Mouse (Mus musculus): Measurements from ENCODE around the gene Enthd1. TPM values are rescaled to one million over a fixed set of nuclear protein-coding genes. Genes with fewer than 3 reads are reported as not detected.
A peak's percentile ranks its signal among the peaks of the same experiment; 100 is the strongest.

Gene Enthd1
- polyA plus RNA-seq (2014; fragmentation: Nextera tagmentation; extraction: Ambion mirVana), result not detected in 2 replicates

GRCm38 (mm10) chr15:80565106-80565665 is at the start of gene Enthd1:
TSS of gene Enthd1 (minus strand) at chr15:80565156.
- WGBS, result 57% methylated on average over 19 of the region's 19 CpGs
- DNase-seq, result peak; percentile 40
- H3K36me3 ChIP-seq (ENCODE audit: control insufficient read depth, insufficient read depth, low read length), result no peaks in the 10 kb centered on the region

DNA sequence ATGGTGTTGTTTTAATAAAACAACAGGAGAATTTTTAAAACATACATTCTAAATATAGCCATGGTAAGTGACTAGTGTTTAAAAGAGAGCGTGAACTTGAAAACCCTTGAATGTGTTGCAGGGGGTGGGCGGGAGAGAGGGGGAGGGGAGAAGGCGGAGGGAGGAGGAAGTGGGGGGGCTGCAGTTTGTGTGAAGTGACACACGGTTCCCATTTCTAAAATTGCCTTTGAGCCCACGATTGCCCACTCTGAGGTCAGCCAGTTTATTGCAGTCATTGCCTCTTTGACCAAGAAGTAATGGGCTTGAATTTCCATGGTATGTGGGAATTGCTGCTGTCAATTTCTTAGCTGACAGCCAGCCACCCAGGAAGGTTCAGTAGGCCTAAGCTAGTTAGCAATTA is 48.9 kb upstream of the Enthd1 start:
- no peak for ATAC-seq (ENCODE audit: low FRiP score, low TSS enrichment)
- Histone ChIP-seq H3K36me3 (ENCODE audit: control insufficient read depth, insufficient read depth, low read length) (no peaks in the 10 kb centered on the region), H3K27me3 (ENCODE audit: control insufficient read depth, insufficient read depth, low read length) (no peaks in the 10 kb centered on the region), H3K9ac (replicated peaks; ENCODE audit: low read length) (no peak overlapping the region), H3K27ac (replicated peaks; ENCODE audit: low read depth, low read length) (peak overlapping the region; percentile 9; the same call in 1 of the 2 replicates), H3K9me3 (ENCODE audit: control insufficient read depth, low read length) (no peaks in the 10 kb centered on the region), H3K4me3 (replicated peaks; ENCODE audit: low read depth, low read length) (no peak overlapping the region), H3K4me2 (ENCODE audit: low read length) (no peak overlapping the region), H3K4me1 (ENCODE audit: control insufficient read depth, insufficient read depth, low read length) (peaks cover 20% of the 10 kb centered on the region)
- no peak for DNase-seq
- 78% methylated on average over 5 of the region's 5 CpGs for WGBS

More at GRCm38 (mm10) chr15:80565106-80565665, at the start of gene Enthd1:
- Histone ChIP-seq H3K4me3 (replicated peaks; ENCODE audit: low read depth, low read length) (no peak within 1 kb of the TSS), H3K9me3 (ENCODE audit: control insufficient read depth, low read length) (no peaks in the 10 kb centered on the region), H3K4me1 (ENCODE audit: control insufficient read depth, insufficient read depth, low read length) (no peaks in the 10 kb centered on the region), H3K27me3 (ENCODE audit: control insufficient read depth, insufficient read depth, low read length) (no peaks in the 10 kb centered on the region), H3K27ac (replicated peaks; ENCODE audit: low read depth, low read length) (no peak within 1 kb of the TSS), H3K9ac (replicated peaks; ENCODE audit: low read length) (no peak within 1 kb of the TSS), H3K4me2 (ENCODE audit: low read length) (no peak within 1 kb of the TSS)
- ATAC-seq (ENCODE audit: low FRiP score, low TSS enrichment), result no peak

GRCm38 (mm10) chr15:80611478-80611877 is 46.5 kb upstream of the Enthd1 start:
- WGBS, result 81% methylated on average over 5 of the region's 5 CpGs
- H3K36me3 ChIP-seq (ENCODE audit: control insufficient read depth, insufficient read depth, low read length), result no peaks in the 10 kb centered on the region
- no peak overlapping the region for H3K27ac ChIP-seq (replicated peaks; ENCODE audit: low read depth, low read length)
- ATAC-seq (ENCODE audit: low FRiP score, low TSS enrichment) (no peak), DNase-seq (no peak)
- no peaks in the 10 kb centered on the region for H3K9me3 ChIP-seq (ENCODE audit: control insufficient read depth, low read length)
- no peak overlapping the region for H3K9ac ChIP-seq (replicated peaks; ENCODE audit: low read length)
- no peaks in the 10 kb centered on the region for H3K27me3 ChIP-seq (ENCODE audit: control insufficient read depth, insufficient read depth, low read length)
- H3K4me2 ChIP-seq (ENCODE audit: low read length), result no peak overlapping the region
- no peak overlapping the region for H3K4me3 ChIP-seq (replicated peaks; ENCODE audit: low read depth, low read length)
- H3K4me1 ChIP-seq (ENCODE audit: control insufficient read depth, insufficient read depth, low read length), result peaks cover 19% of the 10 kb centered on the region

GRCm38 (mm10) chr15:80610335-80610734 is 45.4 kb upstream of the Enthd1 start:
- Histone ChIP-seq H3K27me3 (ENCODE audit: control insufficient read depth, insufficient read depth, low read length) (no peaks in the 10 kb centered on the region), H3K4me3 (replicated peaks; ENCODE audit: low read depth, low read length) (no peak overlapping the region), H3K9ac (replicated peaks; ENCODE audit: low read length) (no peak overlapping the region), H3K27ac (replicated peaks; ENCODE audit: low read depth, low read length) (no peak overlapping the region), H3K36me3 (ENCODE audit: control insufficient read depth, insufficient read depth, low read length) (no peaks in the 10 kb centered on the region), H3K4me2 (ENCODE audit: low read length) (no peak overlapping the region), H3K4me1 (ENCODE audit: control insufficient read depth, insufficient read depth, low read length) (peaks cover 8% of the 10 kb centered on the region), H3K9me3 (ENCODE audit: control insufficient read depth, low read length) (no peaks in the 10 kb centered on the region)
- ATAC-seq (ENCODE audit: low FRiP score, low TSS enrichment), result no peak
- whole genome bisulfite sequencing, result 75% methylated on average over 2 of the region's 2 CpGs
- no peak for DNase-seq

DNA sequence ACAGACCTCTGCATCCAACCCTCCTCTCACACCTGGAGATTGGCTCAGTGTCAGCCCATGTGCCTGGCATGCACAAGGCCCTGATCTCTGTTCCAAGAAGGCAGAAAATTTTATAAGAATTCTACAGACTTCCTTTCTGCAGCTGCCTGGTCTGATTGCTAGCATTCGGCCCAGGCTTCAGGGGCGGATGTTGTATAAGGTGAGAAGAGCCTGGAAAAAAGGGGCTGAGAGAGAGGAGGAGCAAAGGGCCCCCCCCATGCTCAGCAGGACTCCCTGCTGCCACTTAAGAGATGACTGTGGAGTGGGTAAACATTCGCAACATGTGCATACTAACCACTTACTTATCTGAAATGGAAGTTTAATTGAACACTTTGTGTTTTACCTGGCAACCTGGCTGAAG is 43.0 kb upstream of the Enthd1 start:
- Histone ChIP-seq H3K27me3 (ENCODE audit: control insufficient read depth, insufficient read depth, low read length) (no peaks in the 10 kb centered on the region), H3K4me3 (replicated peaks; ENCODE audit: low read depth, low read length) (no peak overlapping the region), H3K36me3 (ENCODE audit: control insufficient read depth, insufficient read depth, low read length) (no peaks in the 10 kb centered on the region), H3K4me1 (ENCODE audit: control insufficient read depth, insufficient read depth, low read length) (no peaks in the 10 kb centered on the region), H3K4me2 (ENCODE audit: low read length) (no peak overlapping the region), H3K27ac (replicated peaks; ENCODE audit: low read depth, low read length) (no peak overlapping the region), H3K9me3 (ENCODE audit: control insufficient read depth, low read length) (no peaks in the 10 kb centered on the region), H3K9ac (replicated peaks; ENCODE audit: low read length) (no peak overlapping the region)
- no peak for DNase-seq
- ATAC-seq (ENCODE audit: low FRiP score, low TSS enrichment), result no peak
- WGBS, result 88% methylated on average over 3 of the region's 3 CpGs

DNA sequence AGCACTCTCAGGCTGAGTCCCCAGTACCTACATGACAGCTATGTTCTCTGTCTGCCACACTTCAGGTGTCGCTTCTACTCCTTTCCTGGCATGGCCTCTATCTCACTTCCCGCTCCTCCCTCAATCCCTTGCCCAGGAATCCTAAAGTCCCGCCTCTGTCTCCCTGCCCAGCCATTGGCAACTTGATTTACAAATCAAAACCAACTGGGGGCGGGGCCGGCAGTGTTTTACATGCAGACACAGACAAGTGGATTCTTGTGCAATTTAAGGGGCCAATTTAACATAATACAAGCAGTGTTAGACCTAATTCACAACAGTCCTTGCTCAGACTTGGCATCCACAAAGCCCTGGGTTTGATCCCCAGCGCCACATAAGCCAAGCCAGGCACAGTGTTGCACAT is 39.1 kb upstream of the Enthd1 start:
- WGBS, result 86% methylated on average over 6 of the region's 6 CpGs
- no peak overlapping the region for H3K4me3 ChIP-seq (replicated peaks; ENCODE audit: low read depth, low read length)
- no peaks in the 10 kb centered on the region for H3K36me3 ChIP-seq (ENCODE audit: control insufficient read depth, insufficient read depth, low read length)
- no peak overlapping the region for H3K27ac ChIP-seq (replicated peaks; ENCODE audit: low read depth, low read length)
- no peak overlapping the region for H3K4me2 ChIP-seq (ENCODE audit: low read length)
- H3K9ac ChIP-seq (replicated peaks; ENCODE audit: low read length), result no peak overlapping the region
- H3K4me1 ChIP-seq (ENCODE audit: control insufficient read depth, insufficient read depth, low read length), result no peaks in the 10 kb centered on the region
- no peaks in the 10 kb centered on the region for H3K9me3 ChIP-seq (ENCODE audit: control insufficient read depth, low read length)
- ATAC-seq (ENCODE audit: low FRiP score, low TSS enrichment) (no peak), DNase-seq (no peak)
- H3K27me3 ChIP-seq (ENCODE audit: control insufficient read depth, insufficient read depth, low read length), result no peaks in the 10 kb centered on the region

- Histone ChIP-seq H3K9ac (replicated peaks; ENCODE audit: low read length) (no peak overlapping the region), H3K27ac (replicated peaks; ENCODE audit: low read depth, low read length) (no peak overlapping the region)
- 38% methylated on average over 7 of the region's 7 CpGs for WGBS
These were observed 37.5 kb upstream of the Enthd1 start for GRCm38 (mm10) chr15:80602487-80602886.

GRCm38 (mm10) chr15:80601456-80601855 is 36.5 kb upstream of the Enthd1 start:
- no peak overlapping the region for H3K9ac ChIP-seq (replicated peaks; ENCODE audit: low read length)
- DNase-seq, result peak; percentile 53
- H3K27me3 ChIP-seq (ENCODE audit: control insufficient read depth, insufficient read depth, low read length), result no peaks in the 10 kb centered on the region
- no peaks in the 10 kb centered on the region for H3K9me3 ChIP-seq (ENCODE audit: control insufficient read depth, low read length)
- no peak overlapping the region for H3K4me3 ChIP-seq (replicated peaks; ENCODE audit: low read depth, low read length)
- H3K4me2 ChIP-seq (ENCODE audit: low read length), result no peak overlapping the region
- no peak overlapping the region for H3K27ac ChIP-seq (replicated peaks; ENCODE audit: low read depth, low read length)
- no peaks in the 10 kb centered on the region for H3K36me3 ChIP-seq (ENCODE audit: control insufficient read depth, insufficient read depth, low read length)
- no peak for ATAC-seq (ENCODE audit: low FRiP score, low TSS enrichment)
- 37% methylated on average over 7 of the region's 7 CpGs for WGBS
- no peaks in the 10 kb centered on the region for H3K4me1 ChIP-seq (ENCODE audit: control insufficient read depth, insufficient read depth, low read length)

More at GRCm38 (mm10) chr15:80602487-80602886, 37.5 kb upstream of the Enthd1 start:
- H3K4me3 ChIP-seq (replicated peaks; ENCODE audit: low read depth, low read length), result no peak overlapping the region
- ATAC-seq (ENCODE audit: low FRiP score, low TSS enrichment) (no peak), DNase-seq (no peak)
- H3K4me2 ChIP-seq (ENCODE audit: low read length), result no peak overlapping the region
- no peaks in the 10 kb centered on the region for H3K9me3 ChIP-seq (ENCODE audit: control insufficient read depth, low read length)
- H3K4me1 ChIP-seq (ENCODE audit: control insufficient read depth, insufficient read depth, low read length), result no peaks in the 10 kb centered on the region
- no peaks in the 10 kb centered on the region for H3K27me3 ChIP-seq (ENCODE audit: control insufficient read depth, insufficient read depth, low read length)
- no peaks in the 10 kb centered on the region for H3K36me3 ChIP-seq (ENCODE audit: control insufficient read depth, insufficient read depth, low read length)

DNA sequence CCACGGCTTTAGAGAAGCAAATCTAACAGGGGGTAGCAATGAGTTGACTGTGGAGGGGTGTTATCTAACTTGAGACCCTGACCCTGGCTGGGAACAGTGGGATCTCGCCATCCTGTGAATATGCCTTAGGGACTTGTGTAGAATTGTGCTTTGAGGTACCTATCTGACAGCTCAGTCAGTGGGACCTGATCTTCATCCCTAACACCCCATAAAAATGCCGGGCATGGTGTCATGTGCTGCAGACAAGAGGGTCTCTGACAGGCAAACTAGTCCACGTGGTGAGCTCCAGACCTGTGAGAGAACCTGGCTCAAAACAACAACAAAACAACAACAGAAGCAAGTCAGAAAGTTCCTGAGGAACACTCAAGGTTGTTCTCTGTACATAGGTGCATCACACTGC is 34.9 kb upstream of the Enthd1 start:
- Histone ChIP-seq H3K27ac (replicated peaks; ENCODE audit: low read depth, low read length) (no peak overlapping the region), H3K27me3 (ENCODE audit: control insufficient read depth, insufficient read depth, low read length) (no peaks in the 10 kb centered on the region), H3K9me3 (ENCODE audit: control insufficient read depth, low read length) (no peaks in the 10 kb centered on the region), H3K4me2 (ENCODE audit: low read length) (no peak overlapping the region), H3K4me1 (ENCODE audit: control insufficient read depth, insufficient read depth, low read length) (no peaks in the 10 kb centered on the region), H3K36me3 (ENCODE audit: control insufficient read depth, insufficient read depth, low read length) (no peaks in the 10 kb centered on the region), H3K4me3 (replicated peaks; ENCODE audit: low read depth, low read length) (no peak overlapping the region), H3K9ac (replicated peaks; ENCODE audit: low read length) (no peak overlapping the region)
- no peak for ATAC-seq (ENCODE audit: low FRiP score, low TSS enrichment)
- DNase-seq, result no peak
- 85% methylated on average over 4 of the region's 4 CpGs for WGBS
